In the genomic region with DNA sequence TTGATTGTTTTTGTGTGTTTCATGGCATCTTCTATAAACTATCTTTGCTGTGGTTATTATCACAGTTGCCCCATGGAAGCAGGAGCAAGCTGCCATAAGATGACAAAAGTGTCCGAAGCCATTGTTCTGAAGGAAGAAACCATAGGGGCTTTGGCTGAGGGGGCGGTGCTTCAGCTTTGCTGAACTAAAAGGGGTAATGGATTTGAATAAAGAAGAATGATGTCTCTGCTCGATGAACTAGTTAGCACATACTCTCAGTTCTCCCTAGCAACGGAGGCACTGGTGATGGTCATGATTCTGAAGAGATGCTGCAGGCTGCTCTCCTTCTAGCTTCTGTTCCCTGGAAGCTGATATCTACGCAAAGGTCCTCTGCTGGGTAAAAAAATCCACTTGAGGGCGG, we compare ENCODE assay signal across 21 mouse cellular contexts. TPM values are rescaled to one million over a fixed set of nuclear protein-coding genes. Genes with fewer than 3 reads are reported as not detected.
DNase-seq lines count a peak whose midpoint lies in the region; ATAC-seq and TF ChIP-seq lines count a peak whose summit lies in the region.
"Had no signal": no experiment of that assay in that cellular context is flagged by ENCODE, and none has a peak within 500 bp of the region (broad histone marks: within the 10 kb centered on the region; RNA-seq: fewer than 3 reads in every experiment).

No protein-coding gene starts in this region.

- no peak overlapping the region for H3K4me3 ChIP-seq in midbrain, embryonic 11.5 days (ENCODE audit: low read depth, low read length)
- H3K4me3 ChIP-seq in midbrain, embryonic 13.5 days (replicated peaks) = no peak overlapping the region
- H3K4me3 ChIP-seq in hindbrain, postnatal 0 days (ENCODE audit: low read length) = no peak overlapping the region
- H3K4me3 ChIP-seq: heart, adult 2 months; hindbrain, embryonic 15.5 days; limb, embryonic 12.5 days; liver, embryonic 12.5 days had no signal

- no peaks in the 10 kb centered on the region for H3K9me3 ChIP-seq in midbrain, embryonic 11.5 days (ENCODE audit: control insufficient read depth, low read length)
- H3K9me3 ChIP-seq in midbrain, embryonic 13.5 days = no peaks in the 10 kb centered on the region
- no peaks in the 10 kb centered on the region for H3K9me3 ChIP-seq in hindbrain, postnatal 0 days (ENCODE audit: low read length)
- H3K9me3 ChIP-seq: hindbrain, embryonic 15.5 days; limb, embryonic 12.5 days; liver, embryonic 12.5 days had no signal

- DNase-seq in heart, adult 11 months = peak; percentile 39
- DNase-seq in heart, adult 8-10 months (ENCODE audit: low spot score) = no peak
- peak; percentile 90 for DNase-seq in midbrain, embryonic 11.5 days (ENCODE audit: low spot score, missing footprints)
- DNase-seq in embryo, embryonic 10.5 days (ENCODE audit: low spot score) = peak; percentile 77
- DNase-seq in hindbrain, postnatal 0 days (ENCODE audit: low spot score) = peak; percentile 8
- no peak for DNase-seq in ovary, postnatal 14 days (ENCODE audit: low spot score)
- DNase-seq in lung, postnatal 14 days = no peak
- DNase-seq: cerebellum, adult 9-10 months; gastrocnemius, postnatal 10 days; heart, adult 2 months; kidney, adult 18-20 months; lung, embryonic 14.5 days; lung, postnatal 4 days; right cerebral cortex, postnatal 14 days; spleen, adult 18-20 months; thymus, postnatal 4 days had no signal

- peak; percentile 70 for ATAC-seq in midbrain, embryonic 11.5 days (ENCODE audit: low FRiP score)
- ATAC-seq in midbrain, embryonic 13.5 days = no peak
- ATAC-seq in hindbrain, postnatal 0 days = peak; percentile 51; the same call in 1 of the 2 replicates
- ATAC-seq: liver, embryonic 12.5 days had no signal

- 26% methylated on average over 6 of the region's 6 CpGs for WGBS in midbrain, embryonic 11.5 days
- 18% methylated on average over 6 of the region's 6 CpGs for WGBS in midbrain, embryonic 13.5 days
- WGBS in hindbrain, postnatal 0 days = 20% methylated on average over 6 of the region's 6 CpGs

- H3K27ac ChIP-seq in midbrain, embryonic 11.5 days (ENCODE audit: low read depth, low read length) = no peak overlapping the region; the same call in none of the 2 replicates
- no peak overlapping the region for H3K27ac ChIP-seq in midbrain, embryonic 13.5 days
- H3K27ac ChIP-seq in hindbrain, postnatal 0 days = no peak overlapping the region
- H3K27ac ChIP-seq: heart, adult 2 months; hindbrain, embryonic 15.5 days; kidney, postnatal 0 days; limb, embryonic 12.5 days; liver, embryonic 12.5 days had no signal

- peaks cover 6% of the 10 kb centered on the region; the same call in 1 of the 2 replicates for H3K4me1 ChIP-seq in midbrain, embryonic 11.5 days (ENCODE audit: control insufficient read depth, insufficient read depth, low read length)
- peaks cover 9% of the 10 kb centered on the region for H3K4me1 ChIP-seq in midbrain, embryonic 13.5 days (replicated peaks)
- no peaks in the 10 kb centered on the region for H3K4me1 ChIP-seq in hindbrain, postnatal 0 days (ENCODE audit: insufficient read depth, low read length)
- H3K4me1 ChIP-seq: hindbrain, embryonic 15.5 days; limb, embryonic 12.5 days; liver, embryonic 12.5 days had no signal

- H3K27me3 ChIP-seq in midbrain, embryonic 11.5 days (ENCODE audit: control insufficient read depth, insufficient read depth, low read length) = no peaks in the 10 kb centered on the region
- H3K27me3 ChIP-seq in midbrain, embryonic 13.5 days = peaks cover 7% of the 10 kb centered on the region
- no peaks in the 10 kb centered on the region for H3K27me3 ChIP-seq in hindbrain, postnatal 0 days (ENCODE audit: insufficient read depth, low read length)
- H3K27me3 ChIP-seq: hindbrain, embryonic 15.5 days; limb, embryonic 12.5 days; liver, embryonic 12.5 days had no signal

- TF ChIP-seq CTCF in hindbrain, postnatal 0 days (IDR thresholded peaks at IDR 0.05; ENCODE audit: low read depth) = no peak

- H3K36me3 ChIP-seq in midbrain, embryonic 11.5 days (ENCODE audit: control insufficient read depth, insufficient read depth, low read length) = no peaks in the 10 kb centered on the region
- no peaks in the 10 kb centered on the region for H3K36me3 ChIP-seq in midbrain, embryonic 13.5 days
- no peaks in the 10 kb centered on the region for H3K36me3 ChIP-seq in hindbrain, postnatal 0 days (ENCODE audit: insufficient read depth, low read length)
- H3K36me3 ChIP-seq: hindbrain, embryonic 15.5 days; limb, embryonic 12.5 days; liver, embryonic 12.5 days had no signal

- H3K4me2 ChIP-seq in midbrain, embryonic 11.5 days = 0 out of 2 replicates have a peak overlapping the region, but pooled peaks have one; percentile 3
- no peak overlapping the region for H3K4me2 ChIP-seq in midbrain, embryonic 13.5 days (replicated peaks)
- no peak overlapping the region for H3K4me2 ChIP-seq in hindbrain, postnatal 0 days (ENCODE audit: low read depth, low read length)
- H3K4me2 ChIP-seq: hindbrain, embryonic 15.5 days; limb, embryonic 12.5 days; liver, embryonic 12.5 days; lung, embryonic 14.5 days had no signal

- no peak overlapping the region for H3K9ac ChIP-seq in midbrain, embryonic 11.5 days (ENCODE audit: low read length)
- H3K9ac ChIP-seq in midbrain, embryonic 13.5 days (replicated peaks) = no peak overlapping the region
- H3K9ac ChIP-seq in hindbrain, postnatal 0 days (replicated peaks; ENCODE audit: low read length) = no peak overlapping the region
- H3K9ac ChIP-seq: hindbrain, embryonic 15.5 days; limb, embryonic 12.5 days; liver, embryonic 12.5 days; lung, embryonic 14.5 days had no signal

RNA-seq across cellular contexts. Expression of gene Enpp6, which starts 41.8 kb away (rescaled TPM):
- total RNA-seq in heart, adult 8-10 months (2022) = 1 to 10 TPM; 2.4 to 7.3 (median 3.1) TPM
- polyA plus RNA-seq in midbrain, embryonic 11.5 days (2014; fragmentation: Nextera tagmentation; extraction: Ambion mirVana) = 0.19 and 0.37 TPM in 2 replicates
- polyA plus RNA-seq in midbrain, embryonic 13.5 days (2015; fragmentation: Nextera tagmentation; extraction: Ambion mirVana) = 0.16 and 0.35 TPM in 2 replicates
- total RNA-seq in hindbrain, postnatal 0 days (2014; rRNA removed) = 12.3 and 12.8 TPM in 2 replicates
- polyA plus RNA-seq in hindbrain, postnatal 0 days (2015; fragmentation: Nextera tagmentation; extraction: Ambion mirVana) = 4.2 and 5.2 TPM in 2 replicates

Comparison
In these comparisons a context has a peak if more than half of its experiments do, and no peak if none do; other contexts are left out.
1. DNase-seq: peak in heart, adult 11 months (single experiment), midbrain, embryonic 11.5 days (single experiment), embryo, embryonic 10.5 days (single experiment) and hindbrain, postnatal 0 days (single experiment); none in heart, adult 8-10 months (single experiment), ovary, postnatal 14 days (single experiment) and lung, postnatal 14 days (single experiment).